Mouse (Mus musculus): ENCODE data around the gene Zfp853. TPM values are rescaled to one million over a fixed set of nuclear protein-coding genes. Genes with fewer than 3 reads are reported as not detected.
A peak's percentile ranks its signal among the peaks of the same experiment; 100 is the strongest.

The Zfp853 gene
- polyA plus RNA-seq, 1 experiment from 2014 or later = not detected

DNA sequence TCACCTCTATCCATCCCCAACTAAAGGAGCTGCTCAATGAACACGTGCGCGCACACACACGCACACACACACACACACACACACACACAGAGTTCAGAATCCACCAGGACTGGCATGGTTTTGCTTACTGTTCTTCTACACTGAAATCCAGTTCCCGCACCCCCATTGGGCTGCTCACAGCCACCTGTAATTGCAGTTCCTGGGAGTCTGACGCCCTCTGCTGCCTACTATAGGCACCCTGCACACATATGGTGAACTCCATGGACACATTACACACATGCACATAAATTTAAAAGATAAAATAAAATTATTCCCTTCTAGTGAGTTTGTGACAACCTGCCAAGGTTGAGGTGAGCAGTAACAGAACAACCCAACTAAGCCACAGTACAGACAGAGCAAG, 8.7 kb downstream of the Zfp853 start:
- Histone ChIP-seq H3K4me2 (ENCODE audit: low read depth, low read length) (no peak overlapping the region), H3K36me3 (ENCODE audit: control insufficient read depth, insufficient read depth) (no peaks in the 10 kb centered on the region), H3K27ac (ENCODE audit: low read length) (no peak overlapping the region), H3K9me3 (replicated peaks; ENCODE audit: control insufficient read depth, low read length) (no peaks in the 10 kb centered on the region), H3K4me1 (ENCODE audit: control insufficient read depth, low read depth, low read length) (no peaks in the 10 kb centered on the region; the same call in none of the 2 replicates), H3K27me3 (ENCODE audit: control insufficient read depth, insufficient read depth, low read depth, low read length) (peaks cover 33% of the 10 kb centered on the region), H3K9ac (ENCODE audit: low read depth, low read length) (no peak overlapping the region), H3K4me3 (ENCODE audit: low read depth, low read length) (no peak overlapping the region)
- WGBS (ENCODE audit: insufficient replicate concordance) = 36% methylated on average over 6 of the region's 6 CpGs
- ATAC-seq (ENCODE audit: low read depth) = no peak

DNA sequence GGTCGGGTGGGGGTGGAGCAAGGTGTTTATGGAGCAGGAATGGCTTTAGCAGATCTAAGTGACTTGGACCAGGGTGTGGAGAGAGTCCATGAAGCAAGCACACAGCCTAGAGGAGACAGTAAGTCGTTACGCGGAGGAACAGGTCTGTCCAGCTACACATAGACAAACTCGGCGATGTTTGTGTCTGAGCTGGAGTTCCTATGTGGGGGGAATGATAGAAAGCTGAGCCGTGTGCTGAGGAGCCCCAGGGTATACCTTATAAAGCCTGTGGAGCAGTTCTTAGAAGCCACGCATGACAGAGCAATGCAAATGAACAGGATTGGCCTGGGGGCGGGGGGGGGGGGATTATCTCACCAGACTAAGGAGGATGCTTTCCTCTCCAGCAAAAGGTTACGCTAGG, 14.2 kb downstream of the Zfp853 start:
- Histone ChIP-seq H3K4me1 (ENCODE audit: control insufficient read depth, low read depth, low read length) (no peaks in the 10 kb centered on the region), H3K4me3 (ENCODE audit: low read depth, low read length) (no peak overlapping the region), H3K27me3 (ENCODE audit: control insufficient read depth, insufficient read depth, low read depth, low read length) (peaks cover 2% of the 10 kb centered on the region), H3K36me3 (ENCODE audit: control insufficient read depth, insufficient read depth) (no peaks in the 10 kb centered on the region), H3K9ac (ENCODE audit: low read depth, low read length) (no peak overlapping the region), H3K27ac (ENCODE audit: low read length) (no peak overlapping the region), H3K9me3 (replicated peaks; ENCODE audit: control insufficient read depth, low read length) (no peaks in the 10 kb centered on the region), H3K4me2 (ENCODE audit: low read depth, low read length) (no peak overlapping the region)
- 39% methylated on average over 10 of the region's 10 CpGs for WGBS (ENCODE audit: insufficient replicate concordance)
- no peak for ATAC-seq (ENCODE audit: low read depth)

DNA sequence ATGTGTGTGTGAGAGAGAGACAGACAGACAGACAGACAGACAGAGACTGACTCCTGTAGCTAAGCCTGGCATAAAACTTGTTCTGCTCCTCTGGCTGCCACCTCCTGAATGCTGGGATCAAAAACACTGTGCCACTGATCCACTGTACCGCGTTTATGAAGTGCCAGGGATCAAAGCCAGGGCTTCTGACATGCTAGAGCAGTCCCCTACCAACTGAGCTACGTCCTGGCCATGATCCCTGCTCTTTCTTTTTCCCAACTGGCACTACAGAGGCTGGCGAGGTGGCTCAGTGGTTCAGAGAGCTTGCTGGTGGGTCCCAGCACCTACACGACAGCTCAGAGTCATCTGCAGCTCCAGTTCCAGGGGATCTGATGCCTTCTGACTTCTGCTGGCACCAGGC, 17.7 kb downstream of the Zfp853 start:
- H3K27me3 ChIP-seq (ENCODE audit: control insufficient read depth, insufficient read depth, low read depth, low read length) = peaks cover 2% of the 10 kb centered on the region
- no peak for ATAC-seq (ENCODE audit: low read depth)
- 36% methylated on average over 5 of the region's 5 CpGs for WGBS (ENCODE audit: insufficient replicate concordance)

DNA sequence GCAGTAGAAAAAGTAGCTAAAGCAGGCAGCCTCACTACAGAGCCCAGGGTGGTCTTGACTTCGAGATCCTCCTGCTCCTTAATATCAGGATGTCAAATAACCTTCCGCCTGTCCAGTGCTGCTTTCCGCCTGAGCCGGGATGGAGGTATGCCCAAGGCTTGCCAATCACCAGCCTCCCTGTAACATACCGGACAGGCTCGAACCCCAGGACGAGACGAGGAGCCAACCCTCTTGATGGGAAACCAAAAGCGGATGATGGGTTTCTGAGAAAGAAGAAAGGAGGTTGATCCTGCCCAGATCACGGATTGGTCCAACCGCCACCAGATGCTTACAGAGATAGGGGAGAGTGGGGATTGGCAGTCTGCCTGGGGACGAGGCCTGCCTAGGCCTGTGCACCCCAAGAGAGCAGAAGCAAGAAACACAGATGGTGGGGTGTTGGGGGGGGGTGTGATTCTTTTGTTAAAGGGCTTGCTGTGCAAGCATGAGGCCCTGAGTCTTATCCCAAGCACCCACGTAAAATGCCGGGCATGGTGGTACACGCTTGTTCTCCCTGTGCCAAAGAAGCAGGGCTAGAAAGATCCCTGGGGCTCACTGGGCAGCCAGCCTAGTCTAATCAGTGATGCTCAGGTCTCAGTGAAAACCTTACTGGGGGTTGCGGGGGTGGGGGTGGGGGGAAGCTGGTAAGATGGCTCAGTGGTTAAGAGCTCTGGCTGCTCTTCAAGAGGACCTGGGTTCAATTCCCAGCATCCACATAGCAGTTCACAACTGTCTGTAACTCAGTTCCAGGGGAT, 20.7 kb downstream of the Zfp853 start:
- peaks cover 6% of the 10 kb centered on the region for H3K27me3 ChIP-seq (ENCODE audit: control insufficient read depth, insufficient read depth, low read depth, low read length)
- no peaks in the 10 kb centered on the region for H3K36me3 ChIP-seq (ENCODE audit: control insufficient read depth, insufficient read depth)
- no peak overlapping the region for H3K4me3 ChIP-seq (ENCODE audit: low read depth, low read length)
- no peak overlapping the region for H3K27ac ChIP-seq (ENCODE audit: low read length)
- no peak overlapping the region for H3K9ac ChIP-seq (ENCODE audit: low read depth, low read length)
- WGBS (ENCODE audit: insufficient replicate concordance) = 66% methylated on average over 16 of the region's 16 CpGs
- no peaks in the 10 kb centered on the region; the same call in none of the 2 replicates for H3K4me1 ChIP-seq (ENCODE audit: control insufficient read depth, low read depth, low read length)
- ATAC-seq (ENCODE audit: low read depth) = 0 out of 2 replicates have a peak, but pooled peaks have one; percentile 51
- H3K9me3 ChIP-seq (replicated peaks; ENCODE audit: control insufficient read depth, low read length) = no peaks in the 10 kb centered on the region
- H3K4me2 ChIP-seq (ENCODE audit: low read depth, low read length) = no peak overlapping the region

More for the DNA sequence above, 17.7 kb downstream of the Zfp853 start:
- Histone ChIP-seq H3K36me3 (ENCODE audit: control insufficient read depth, insufficient read depth) (no peaks in the 10 kb centered on the region), H3K27ac (ENCODE audit: low read length) (no peak overlapping the region), H3K9ac (ENCODE audit: low read depth, low read length) (no peak overlapping the region), H3K9me3 (replicated peaks; ENCODE audit: control insufficient read depth, low read length) (no peaks in the 10 kb centered on the region), H3K4me1 (ENCODE audit: control insufficient read depth, low read depth, low read length) (no peaks in the 10 kb centered on the region), H3K4me3 (ENCODE audit: low read depth, low read length) (no peak overlapping the region), H3K4me2 (ENCODE audit: low read depth, low read length) (no peak overlapping the region)

DNA sequence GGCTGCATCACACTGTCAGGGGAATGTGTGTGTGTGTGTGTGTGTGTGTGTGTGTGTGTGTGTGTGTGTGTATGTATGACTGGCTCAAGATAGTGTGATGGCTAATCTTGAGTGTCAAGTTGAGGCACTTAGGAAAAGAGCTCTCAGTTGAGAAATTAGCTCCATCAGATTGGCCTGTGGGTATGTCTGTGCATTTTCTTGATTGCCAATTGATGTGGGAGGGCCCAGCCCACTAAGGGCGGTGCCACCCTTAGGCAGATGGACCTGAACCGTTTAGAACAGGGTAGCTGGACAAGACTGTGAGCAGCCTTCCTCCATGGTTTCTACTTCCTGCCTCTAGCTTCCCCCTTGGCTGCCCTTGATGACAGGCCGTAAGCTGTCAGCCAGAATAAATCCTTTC, 21.3 kb downstream of the Zfp853 start:
- Histone ChIP-seq H3K27ac (ENCODE audit: low read length) (no peak overlapping the region), H3K4me2 (ENCODE audit: low read depth, low read length) (no peak overlapping the region), H3K27me3 (ENCODE audit: control insufficient read depth, insufficient read depth, low read depth, low read length) (peaks cover 6% of the 10 kb centered on the region; the same call in 1 of the 2 replicates), H3K4me3 (ENCODE audit: low read depth, low read length) (no peak overlapping the region), H3K9me3 (replicated peaks; ENCODE audit: control insufficient read depth, low read length) (no peaks in the 10 kb centered on the region), H3K9ac (ENCODE audit: low read depth, low read length) (no peak overlapping the region), H3K36me3 (ENCODE audit: control insufficient read depth, insufficient read depth) (no peaks in the 10 kb centered on the region), H3K4me1 (ENCODE audit: control insufficient read depth, low read depth, low read length) (no peaks in the 10 kb centered on the region; the same call in none of the 2 replicates)
- 46% methylated on average over 3 of the region's 3 CpGs for WGBS (ENCODE audit: insufficient replicate concordance)
- ATAC-seq (ENCODE audit: low read depth) = no peak

DNA sequence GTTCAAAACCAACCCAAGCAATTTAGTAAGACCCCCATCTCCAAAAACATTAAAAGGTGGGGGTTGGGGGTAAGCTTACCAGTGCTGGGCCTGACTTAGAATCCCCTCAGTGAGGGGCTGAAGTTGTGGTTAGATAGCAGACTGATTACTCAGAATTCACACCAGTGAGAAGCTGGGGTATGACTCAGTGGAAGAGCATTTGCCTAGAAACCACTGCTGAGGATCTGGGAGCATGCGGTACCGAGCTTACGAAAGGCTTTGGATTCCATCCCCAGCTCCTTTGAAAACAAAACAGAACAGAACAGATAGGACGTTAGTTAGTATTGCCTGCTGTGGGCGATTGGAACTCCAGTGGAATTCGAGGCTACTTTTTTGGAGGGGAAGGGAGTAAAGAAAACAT, 21.8 kb downstream of the Zfp853 start:
- Histone ChIP-seq H3K27ac (ENCODE audit: low read length) (no peak overlapping the region), H3K4me1 (ENCODE audit: control insufficient read depth, low read depth, low read length) (no peaks in the 10 kb centered on the region; the same call in none of the 2 replicates), H3K4me2 (ENCODE audit: low read depth, low read length) (no peak overlapping the region), H3K27me3 (ENCODE audit: control insufficient read depth, insufficient read depth, low read depth, low read length) (peaks cover 3% of the 10 kb centered on the region; the same call in 1 of the 2 replicates), H3K4me3 (ENCODE audit: low read depth, low read length) (no peak overlapping the region), H3K36me3 (ENCODE audit: control insufficient read depth, insufficient read depth) (no peaks in the 10 kb centered on the region), H3K9me3 (replicated peaks; ENCODE audit: control insufficient read depth, low read length) (no peaks in the 10 kb centered on the region), H3K9ac (ENCODE audit: low read depth, low read length) (no peak overlapping the region)
- 55% methylated on average over 6 of the region's 6 CpGs for WGBS (ENCODE audit: insufficient replicate concordance)
- no peak for ATAC-seq (ENCODE audit: low read depth)

DNA sequence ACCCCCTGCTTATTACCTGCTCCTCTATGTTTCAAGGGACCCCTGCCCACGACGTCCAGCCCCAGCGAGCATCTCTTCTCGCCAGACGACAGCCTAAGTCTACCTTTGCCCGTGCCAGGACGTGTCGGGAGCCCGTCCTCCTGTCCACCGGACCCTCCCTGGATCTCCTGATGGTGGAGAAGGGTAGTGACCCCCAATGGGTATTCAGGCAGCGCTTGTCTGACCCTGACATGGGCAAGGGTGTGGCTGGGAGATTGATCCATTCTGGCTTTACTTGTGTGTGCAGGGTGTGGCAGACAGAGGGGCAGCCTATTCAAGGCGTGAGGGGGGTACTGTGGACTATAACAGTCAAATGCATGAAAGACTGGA, 23.3 kb downstream of the Zfp853 start:
- peak overlapping the region; percentile 73 for H3K4me3 ChIP-seq (ENCODE audit: low read depth, low read length)
- WGBS (ENCODE audit: insufficient replicate concordance) = 10% methylated on average over 12 of the region's 12 CpGs

DNA sequence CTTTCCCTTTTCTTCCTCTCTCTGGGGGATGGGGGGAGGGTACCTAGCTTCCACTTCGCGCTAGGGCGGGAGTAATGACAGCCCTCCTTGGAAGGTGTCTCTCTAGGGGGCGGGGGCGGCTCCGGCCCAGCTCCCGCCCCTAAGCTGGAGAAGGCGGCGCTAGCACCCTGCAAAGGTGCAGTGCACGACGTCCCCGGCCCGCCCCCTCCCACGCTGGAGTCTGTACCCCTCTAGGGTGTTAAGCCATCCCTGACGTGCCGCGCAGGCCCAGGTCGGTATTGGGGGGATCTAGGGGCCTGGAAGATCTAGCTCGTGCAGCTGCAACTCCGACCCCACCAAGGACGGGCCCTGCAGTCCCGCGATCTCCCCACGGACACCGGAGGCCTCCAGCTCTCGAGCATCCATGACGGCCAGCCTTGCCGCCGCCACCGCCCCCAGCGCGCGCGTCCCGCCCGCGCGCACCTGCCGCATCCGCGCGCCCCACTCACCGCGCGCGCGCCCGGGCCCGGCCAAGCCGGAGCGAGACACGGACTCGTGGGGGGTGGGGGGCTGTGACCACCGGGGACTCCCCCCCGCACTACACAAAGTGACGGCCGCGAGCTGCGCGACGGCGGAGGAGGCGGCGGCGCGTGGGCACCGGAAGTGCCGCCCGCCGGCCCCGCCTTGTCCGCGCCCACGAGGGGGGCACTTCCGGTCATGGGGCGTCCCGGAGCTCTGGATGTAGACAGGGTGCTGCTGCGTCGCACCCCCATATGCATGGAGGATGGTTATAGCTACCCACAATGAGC, 23.9 kb downstream of the Zfp853 start, which contains the start of gene Zfp316:
Gene Zfp316, minus strand, starts transcription at position 660 of the 788 bp plus-strand sequence.
- Histone ChIP-seq H3K9ac (ENCODE audit: low read depth, low read length) (peak within 1 kb of the TSS; percentile 72), H3K27ac (ENCODE audit: low read length) (no peak within 1 kb of the TSS), H3K4me3 (ENCODE audit: low read depth, low read length) (peak within 1 kb of the TSS; percentile 73), H3K27me3 (ENCODE audit: control insufficient read depth, insufficient read depth, low read depth, low read length) (peaks cover 3% of the 10 kb centered on the region; the same call in 1 of the 2 replicates), H3K36me3 (ENCODE audit: control insufficient read depth, insufficient read depth) (no peaks in the 10 kb centered on the region), H3K4me2 (ENCODE audit: low read depth, low read length) (peak within 1 kb of the TSS; percentile 80), H3K4me1 (ENCODE audit: control insufficient read depth, low read depth, low read length) (no peaks in the 10 kb centered on the region; the same call in none of the 2 replicates), H3K9me3 (replicated peaks; ENCODE audit: control insufficient read depth, low read length) (no peaks in the 10 kb centered on the region)
- peak; percentile 66 for ATAC-seq (ENCODE audit: low read depth)
- WGBS (ENCODE audit: insufficient replicate concordance) = 1% methylated on average over 58 of the region's 79 CpGs

More for the DNA sequence above, 23.3 kb downstream of the Zfp853 start:
- H3K36me3 ChIP-seq (ENCODE audit: control insufficient read depth, insufficient read depth) = no peaks in the 10 kb centered on the region
- H3K27ac ChIP-seq (ENCODE audit: low read length) = no peak overlapping the region
- peak overlapping the region; percentile 72 for H3K9ac ChIP-seq (ENCODE audit: low read depth, low read length)
- H3K9me3 ChIP-seq (replicated peaks; ENCODE audit: control insufficient read depth, low read length) = no peaks in the 10 kb centered on the region
- peak overlapping the region; percentile 80 for H3K4me2 ChIP-seq (ENCODE audit: low read depth, low read length)
- H3K27me3 ChIP-seq (ENCODE audit: control insufficient read depth, insufficient read depth, low read depth, low read length) = peaks cover 3% of the 10 kb centered on the region; the same call in 1 of the 2 replicates
- ATAC-seq (ENCODE audit: low read depth) = no peak
- H3K4me1 ChIP-seq (ENCODE audit: control insufficient read depth, low read depth, low read length) = no peaks in the 10 kb centered on the region; the same call in none of the 2 replicates

Measured in liver, embryonic 16.5 days (tissue).